Mouse (Mus musculus) liver, embryonic 14.5 days (tissue): ENCODE results near the gene Ambra1. TPM values are rescaled to one million over a fixed set of nuclear protein-coding genes. Genes with fewer than 3 reads are reported as not detected.

ENCODE experiments used
- ATAC-seq: fragments of 200-750 bp; cut with Nextera tagmentation; 2 replicates; pipeline ENCODE4 v1.8.0; 2017; ENCODE audit warnings: moderate number of reproducible peaks, mild to moderate bottlenecking, moderate library complexity; ENCODE audit not compliant: insufficient read depth
- DNase-seq, 3 experiments: peaks; one replicate each; pipeline ENCODE4 v3.0.0-alpha.2; 2012 to 2013; ENCODE audit warnings: low read depth in 3 of 3, low spot score in 3 of 3
- H3K27ac ChIP-seq: fragments of 300-500 bp; sonication (generic); 2 replicates; pipeline ENCODE4 v1.5.1; 2014; ENCODE audit warnings: moderate library complexity, mild to moderate bottlenecking, control low read depth, inconsistent platforms
- H3K27me3 ChIP-seq: fragments of 300-500 bp; sonication (generic); 2 replicates; pipeline ENCODE4 v1.6.1; 2014; ENCODE audit warnings: mild to moderate bottlenecking, low read length, moderate library complexity; ENCODE audit not compliant: control insufficient read depth, insufficient read depth
- H3K36me3 ChIP-seq: fragments of 300-500 bp; sonication (generic); replicated peaks from 2 replicates; pipeline ENCODE4 v1.6.1; 2014; ENCODE audit warnings: low read depth; ENCODE audit not compliant: control insufficient read depth, insufficient read depth
- H3K4me1 ChIP-seq, 2 experiments: fragments of 200-500 bp in 1 of 2; fragments of 300-500 bp in 1 of 2; sonication (generic) in 1 of 2; replicated peaks; 2 replicates each; pipeline ENCODE4 v1.6.1; 2012 to 2014; ENCODE audit warnings: antibody characterized with exemption in 1 of 2, inconsistent platforms in 1 of 2, low read length in 1 of 2; ENCODE audit not compliant: control insufficient read depth in 2 of 2, insufficient read depth in 2 of 2
- H3K4me2 ChIP-seq: fragments of 300-500 bp; sonication (generic); 2 replicates; pipeline ENCODE4 v1.6.1; 2014; ENCODE audit warnings: low read depth, mild to moderate bottlenecking, control low read depth, moderate library complexity
- H3K4me3 ChIP-seq, 2 experiments: fragments of 200-500 bp in 1 of 2; fragments of 300-500 bp in 1 of 2; sonication (generic) in 1 of 2; 2 replicates each; pipeline ENCODE4 v1.5.1; 2012 to 2014; ENCODE audit warnings: low read depth in 2 of 2, low read length in 2 of 2, mild to moderate bottlenecking in 2 of 2, control low read depth in 1 of 2, inconsistent platforms in 1 of 2, moderate library complexity in 1 of 2; ENCODE audit not compliant: insufficient read depth in 1 of 2
- H3K9ac ChIP-seq: fragments of 300-500 bp; sonication (generic); replicated peaks from 2 replicates; pipeline ENCODE4 v1.6.1; 2014; ENCODE audit warnings: mild to moderate bottlenecking, control low read depth, moderate library complexity
- H3K9me3 ChIP-seq: fragments of 300-500 bp; sonication (generic); 2 replicates; pipeline ENCODE4 v1.6.1; 2016; ENCODE audit warnings: low read length, mixed read lengths; ENCODE audit not compliant: control insufficient read depth
- CTCF ChIP-seq: IDR thresholded peaks from 2 replicates; pipeline ENCODE4 v1.5.1; 2016; ENCODE audit warnings: antibody characterized with exemption, low read depth, control low read depth
- EP300 ChIP-seq: IDR thresholded peaks from 2 replicates; pipeline ENCODE4 v1.6.1; 2016; ENCODE audit warnings: antibody characterized with exemption, low read depth
- WGBS: fragments of 180-500 bp; shearing (Covaris S2); extraction: QIAGEN DNeasy Blood & Tissue Kit; methylation state at CpG from one replicate; pipeline ENCODE4 v1.1.7; 2014; ENCODE audit not compliant: insufficient replicate concordance; 5-methylcytosine and 5-hydroxymethylcytosine counted together
- polyA plus RNA-seq, 2 experiments: library from polyadenylated mRNA; depleted of rRNA in 1 of 2; stranded (reverse) in 1 of 2; unstranded in 1 of 2; fragments of >200 nt; fragmentation: Nextera tagmentation in 1 of 2; extraction: Ambion mirVana in 1 of 2; gene quantifications; 2 replicates each; pipeline versions ENCODE4 v1.2.1 to v1.2.3; 2012 to 2014

Ambra1 gene
- polyA plus RNA-seq, 2 experiments: 3.9 TPM

- DNase-seq: no peak
- H3K9ac ChIP-seq: no peak overlapping the region
- no peaks in the 10 kb centered on the region for H3K9me3 ChIP-seq
- WGBS: 78% methylated on average over 8 of the region's 8 CpGs
- H3K36me3 ChIP-seq: peaks cover 3% of the 10 kb centered on the region; the same call in 1 of the 2 replicates
- no peak overlapping the region for H3K4me3 ChIP-seq
- no peak overlapping the region for H3K4me2 ChIP-seq
- ATAC-seq: no peak
- TF ChIP-seq EP300 (no peak), CTCF (no peak)
- H3K27ac ChIP-seq: no peak overlapping the region
- peaks cover 48 to 79% of the 10 kb centered on the region in 2 experiments for H3K4me1 ChIP-seq
- H3K27me3 ChIP-seq: no peaks in the 10 kb centered on the region
These were observed 228.1 kb downstream of the Ambra1 start for GRCm38 (mm10) chr2:91958049-91958448.

- Histone ChIP-seq H3K27me3 (no peaks in the 10 kb centered on the region), H3K4me3 (no peak overlapping the region), H3K36me3 (peaks cover 3% of the 10 kb centered on the region; the same call in 1 of the 2 replicates), H3K9ac (peak overlapping the region; percentile 10; the same call in 1 of the 2 replicates), H3K27ac (no peak overlapping the region), H3K4me2 (no peak overlapping the region), H3K9me3 (no peaks in the 10 kb centered on the region), H3K4me1 (peaks cover 45 to 75% of the 10 kb centered on the region in 2 experiments)
- no peak for ATAC-seq
- WGBS: 37% methylated on average over 10 of the region's 10 CpGs
- DNase-seq: no peak
- TF ChIP-seq CTCF (peak; percentile 90), EP300 (no peak)
These were observed 228.9 kb downstream of the Ambra1 start for GRCm38 (mm10) chr2:91958701-91959457.

GRCm38 (mm10) chr2:91959544-91960410 lies 229.8 kb downstream of the Ambra1 start:
- no peak overlapping the region for H3K4me2 ChIP-seq
- no peak for ATAC-seq
- no peak overlapping the region for H3K27ac ChIP-seq
- no peaks in the 10 kb centered on the region for H3K9me3 ChIP-seq
- no peak overlapping the region; the same call in 1 of the 2 replicates for H3K9ac ChIP-seq
- H3K4me3 ChIP-seq: no peak overlapping the region
- H3K36me3 ChIP-seq: peaks cover 3% of the 10 kb centered on the region; the same call in 1 of the 2 replicates
- H3K4me1 ChIP-seq: peaks cover 45 to 74% of the 10 kb centered on the region in 2 experiments
- H3K27me3 ChIP-seq: no peaks in the 10 kb centered on the region; the same call in 1 of the 2 replicates
- no peak for DNase-seq
- TF ChIP-seq EP300: no peak
- TF ChIP-seq CTCF: no peak
- WGBS: 69% methylated on average over 11 of the region's 11 CpGs

GRCm38 (mm10) chr2:91960459-91960858 lies 230.5 kb downstream of the Ambra1 start:
- DNase-seq (no peak), ATAC-seq (no peak)
- Histone ChIP-seq H3K27me3 (peaks cover 5% of the 10 kb centered on the region), H3K4me2 (no peak overlapping the region), H3K27ac (no peak overlapping the region), H3K9me3 (no peaks in the 10 kb centered on the region), H3K4me3 (no peak overlapping the region), H3K36me3 (peaks cover 3% of the 10 kb centered on the region; the same call in 1 of the 2 replicates), H3K9ac (no peak overlapping the region), H3K4me1 (peaks cover 43 to 68% of the 10 kb centered on the region in 2 experiments)
- TF ChIP-seq EP300: no peak
- TF ChIP-seq CTCF: no peak
- WGBS: 88% methylated on average over 5 of the region's 5 CpGs
